Mouse (Mus musculus) CD4-positive naive resting alpha-beta T cell, adult 57 days (primary cell): Measurements from ENCODE around the gene Mbd6. TPM values are rescaled to one million over a fixed set of nuclear protein-coding genes. Genes with fewer than 3 reads are reported as not detected.

Experiments
- total RNA-seq: library from RNA; stranded (reverse); gene quantifications from one replicate; pipeline ENCODE4 v1.2.4, GENCODE M21; 2023

The Mbd6 gene
- 106 TPM for total RNA-seq

DNA sequence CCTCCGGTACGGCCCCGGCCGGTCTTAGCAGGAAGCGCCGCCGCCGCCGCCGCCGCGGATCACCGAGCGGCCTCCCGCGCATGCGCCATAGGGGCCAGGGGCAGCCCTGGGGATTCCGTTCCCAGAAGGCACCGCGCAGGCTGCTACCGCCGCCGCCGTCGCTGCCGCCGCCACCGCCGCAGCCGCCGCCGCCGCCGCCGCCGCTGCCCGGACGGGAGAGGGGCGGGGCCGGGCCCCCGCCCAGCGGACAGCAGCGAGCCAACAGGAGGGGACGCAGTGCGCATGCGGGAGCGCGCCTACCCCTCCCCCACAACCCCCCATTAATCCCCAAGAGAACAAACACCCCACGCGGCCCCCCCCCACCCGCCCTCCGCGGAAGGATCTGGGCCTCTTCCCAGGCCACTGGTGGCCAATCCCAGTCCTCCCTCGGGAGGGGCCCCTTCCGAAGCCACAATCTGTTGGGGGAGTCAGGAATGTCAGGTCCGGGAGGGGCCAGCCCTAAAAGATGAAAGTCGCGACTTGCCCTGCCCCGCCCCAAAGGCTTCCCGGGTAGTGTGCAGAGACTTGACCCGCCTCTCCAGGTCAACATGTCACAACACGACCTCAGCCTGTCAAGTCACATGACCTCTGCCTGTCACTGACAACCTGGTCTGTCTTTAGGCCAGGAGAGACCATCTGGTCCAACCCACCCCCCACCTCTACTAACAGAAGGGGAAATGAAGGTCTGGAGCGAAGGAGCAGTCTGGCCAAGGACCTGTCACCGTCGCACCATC is at the start of gene Mbd6:
Gene Mbd6 (minus strand): TSS at position 219 of the 773 bp plus-strand sequence.

GRCm38 (mm10) chr10:127321621-127322020 is 32.8 kb upstream of the Mbd6 start, which contains the start of gene Arhgap9:
Arhgap9 (plus strand) TSS chr10:127321964.

DNA sequence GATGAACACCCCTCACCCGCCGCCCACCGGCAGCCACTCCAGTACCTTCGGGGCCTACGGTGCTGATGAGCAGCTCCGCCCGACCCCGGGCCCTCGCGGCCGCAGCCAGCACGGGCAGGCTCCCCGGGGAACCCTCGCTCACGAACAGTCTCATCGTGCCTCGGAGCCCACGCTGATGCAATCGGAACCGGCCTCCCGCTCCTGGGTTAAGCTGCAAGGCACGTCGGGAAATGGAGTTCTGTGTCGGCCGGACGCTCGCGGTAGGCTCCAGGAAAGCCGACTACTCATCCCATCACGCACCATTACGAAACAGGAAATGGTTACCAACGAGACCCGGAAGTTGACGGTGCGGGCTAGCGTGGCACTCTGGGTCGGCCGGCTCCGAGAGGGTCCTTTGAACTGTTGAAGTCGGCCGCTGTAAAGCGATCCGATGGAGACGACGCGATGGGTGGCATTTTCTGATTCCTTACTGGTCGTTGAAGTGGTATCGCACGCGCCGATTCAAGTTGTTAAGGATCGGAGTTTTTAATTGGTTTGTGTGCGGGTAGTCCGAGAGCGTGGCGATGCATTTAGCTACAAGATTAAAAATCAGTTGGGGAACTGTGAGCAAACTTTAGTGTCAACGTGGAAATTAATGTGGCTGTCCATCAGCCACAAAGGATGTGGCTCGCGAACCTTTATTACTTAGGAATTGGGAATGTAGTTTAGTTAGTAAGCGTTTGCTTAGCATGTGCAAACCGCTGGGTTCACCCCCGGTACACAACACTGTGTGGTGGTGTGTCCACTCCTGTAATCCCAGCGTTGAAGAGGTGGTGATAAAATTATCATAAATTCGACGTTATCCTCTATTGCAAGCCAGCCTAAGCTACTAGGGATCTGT is 22.9 kb upstream of the Mbd6 start, which contains the start of gene Mars:
Gene Mars (minus strand): TSS at position 311 of the 880 bp plus-strand sequence.

GRCm38 (mm10) chr10:127266112-127267091 is 22.4 kb downstream of the Mbd6 start, which contains the start of gene Dctn2:
Dctn2 (plus strand) TSS chr10:127266368.

DNA sequence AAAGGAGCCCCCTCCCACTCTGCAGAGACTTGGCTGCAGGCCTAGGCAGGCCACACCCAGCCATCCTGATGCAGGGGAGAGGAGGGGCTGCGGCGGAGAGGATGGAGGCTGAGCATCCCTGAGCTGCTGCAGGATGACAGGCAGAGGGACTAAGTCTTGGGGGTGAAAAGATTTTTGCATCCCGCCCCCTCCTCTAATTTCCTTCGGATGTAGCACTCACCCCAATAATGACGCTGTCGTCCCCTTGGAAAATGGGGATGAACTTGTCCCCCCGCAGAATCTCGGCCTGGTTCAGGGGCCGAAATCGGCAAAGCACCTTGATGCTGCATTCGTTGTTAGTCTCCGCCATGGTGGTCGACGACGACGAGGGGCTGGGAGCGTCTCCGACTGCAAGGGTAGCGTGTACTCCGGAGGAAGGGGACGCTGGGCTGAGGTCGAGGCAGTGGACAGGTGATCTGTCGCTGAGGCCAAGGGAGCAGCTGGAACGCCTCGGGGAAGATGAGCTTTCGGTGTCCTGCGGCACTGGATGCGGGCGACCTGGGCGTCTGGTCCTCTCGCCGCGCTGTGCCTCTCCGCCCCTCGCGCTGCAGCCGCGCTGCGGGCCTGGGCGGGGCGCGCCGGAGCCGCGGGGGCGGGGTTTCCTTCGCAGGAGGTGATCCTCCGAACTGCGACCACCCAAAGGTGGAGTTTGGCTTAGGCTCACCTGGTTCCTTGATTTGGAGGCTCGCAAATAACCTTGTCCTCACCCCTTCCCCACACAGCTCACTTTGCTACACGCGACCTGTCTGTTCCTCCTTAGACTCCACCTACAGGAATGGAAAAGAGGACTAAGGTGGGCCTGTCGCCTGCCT is 26.0 kb downstream of the Mbd6 start, which contains the start of gene Kif5a:
Gene Kif5a (minus strand): TSS at position 801 of the 851 bp plus-strand sequence.

Other genes starting within 250 kb of the Mbd6 start
- 20.2 TPM for gene Mettl1, start 247.6 kb downstream of the Mbd6 start, total RNA-seq
- gene Eef1akmt3, start 247.5 kb downstream of the Mbd6 start, total RNA-seq: not detected
- gene Cyp27b1, start 240.8 kb downstream of the Mbd6 start, total RNA-seq: not detected
- gene March9, start 228.8 kb downstream of the Mbd6 start, total RNA-seq: 3.9 TPM
- 107 TPM for gene Cdk4, start 225.5 kb downstream of the Mbd6 start, total RNA-seq
- 7.9 TPM for gene Tspan31, start 218.8 kb downstream of the Mbd6 start, total RNA-seq
- 146 TPM for gene Agap2, start 213.7 kb downstream of the Mbd6 start, total RNA-seq
- 87.9 TPM for gene Os9, start 167.9 kb downstream of the Mbd6 start, total RNA-seq
- 652 TPM for gene B4galnt1, start 123.8 kb downstream of the Mbd6 start, total RNA-seq
- gene Slc26a10, start 108.4 kb downstream of the Mbd6 start, total RNA-seq: 1.8 TPM
- 2.2 TPM for gene Arhgef25, start 98.9 kb downstream of the Mbd6 start, total RNA-seq
- 65.3 TPM for gene Dtx3, start 93.3 kb downstream of the Mbd6 start, total RNA-seq
- 40.5 TPM for gene Pip4k2c, start 77.4 kb downstream of the Mbd6 start, total RNA-seq
- 0.44 TPM for gene Kif5a, start 25.7 kb downstream of the Mbd6 start, total RNA-seq
- 104 TPM for gene Dctn2, start 22.6 kb downstream of the Mbd6 start, total RNA-seq
- gene Mars, start 22.8 kb upstream of the Mbd6 start, total RNA-seq: 51.3 TPM
- 300 TPM for gene Arhgap9, start 32.9 kb upstream of the Mbd6 start, total RNA-seq
- gene Gli1, start 53.0 kb upstream of the Mbd6 start, total RNA-seq: not detected
- gene Inhbe, start 65.4 kb upstream of the Mbd6 start, total RNA-seq: not detected
- gene Inhbc, start 81.4 kb upstream of the Mbd6 start, total RNA-seq: not detected
- gene R3hdm2, start 91.3 kb upstream of the Mbd6 start, total RNA-seq: 103 TPM
- 6.2 TPM for gene Stac3, start 212.7 kb upstream of the Mbd6 start, total RNA-seq
- not detected for gene Ndufa4l2, start 225.9 kb upstream of the Mbd6 start, total RNA-seq
- 70.1 TPM for gene Shmt2, start 233.4 kb upstream of the Mbd6 start, total RNA-seq
- not detected for gene Nxph4, start 245.5 kb upstream of the Mbd6 start, total RNA-seq